Mouse (Mus musculus) adrenal gland, postnatal 4 days (tissue): ENCODE measurements at regions not wholly inside any gene's neighbourhood (a gene's known extent, or its start where the extent isn't known, plus 50 kb on each side); places are given as distances from the start of the nearest gene placed in this dataset.

Experiments
- DNase-seq, 2 experiments: peaks; one replicate each; pipeline ENCODE4 v3.0.0; 2021 to 2022; ENCODE audit warnings: low spot score in 2 of 2, mixed read lengths in 2 of 2

- no peak for DNase-seq
These were observed 51.4 kb upstream of the Eef2kmt start for GRCm38 (mm10) chr16:5307249-5307605.

- DNase-seq: peak; percentile 90 to 94
These were observed 50.9 kb upstream of the Eef2kmt start for GRCm38 (mm10) chr16:5306588-5307248.
